Mouse (Mus musculus): ENCODE measurements at regions not wholly inside any gene's neighbourhood (a gene's known extent, or its start where the extent isn't known, plus 50 kb on each side); places are given as distances from the start of the nearest gene placed in this dataset.

GRCm38 (mm10) chr9:30768665-30769434 lies 153.4 kb downstream of the Adamts15 start:
- Histone ChIP-seq H3K4me2 (replicated peaks) (no peak overlapping the region), H3K4me3 (no peak overlapping the region), H3K27ac (no peak overlapping the region), H3K9me3 (no peaks in the 10 kb centered on the region), H3K36me3 (no peaks in the 10 kb centered on the region), H3K9ac (no peak overlapping the region), H3K27me3 (replicated peaks) (no peaks in the 10 kb centered on the region), H3K4me1 (no peaks in the 10 kb centered on the region)
- WGBS: 82% methylated on average over 7 of the region's 7 CpGs
- ATAC-seq (ENCODE audit: low FRiP score, low read depth): no peak

GRCm38 (mm10) chr9:30766701-30767100 lies 155.6 kb downstream of the Adamts15 start:
- no peak overlapping the region for H3K4me2 ChIP-seq (replicated peaks)
- H3K27ac ChIP-seq: no peak overlapping the region
- H3K27me3 ChIP-seq (replicated peaks): no peaks in the 10 kb centered on the region
- no peak overlapping the region for H3K4me3 ChIP-seq
- no peak overlapping the region for H3K9ac ChIP-seq
- H3K36me3 ChIP-seq: no peaks in the 10 kb centered on the region
- 94% methylated on average over 6 of the region's 6 CpGs for WGBS
- H3K9me3 ChIP-seq: no peaks in the 10 kb centered on the region
- H3K4me1 ChIP-seq: no peaks in the 10 kb centered on the region
- ATAC-seq (ENCODE audit: low FRiP score, low read depth): no peak

DNA sequence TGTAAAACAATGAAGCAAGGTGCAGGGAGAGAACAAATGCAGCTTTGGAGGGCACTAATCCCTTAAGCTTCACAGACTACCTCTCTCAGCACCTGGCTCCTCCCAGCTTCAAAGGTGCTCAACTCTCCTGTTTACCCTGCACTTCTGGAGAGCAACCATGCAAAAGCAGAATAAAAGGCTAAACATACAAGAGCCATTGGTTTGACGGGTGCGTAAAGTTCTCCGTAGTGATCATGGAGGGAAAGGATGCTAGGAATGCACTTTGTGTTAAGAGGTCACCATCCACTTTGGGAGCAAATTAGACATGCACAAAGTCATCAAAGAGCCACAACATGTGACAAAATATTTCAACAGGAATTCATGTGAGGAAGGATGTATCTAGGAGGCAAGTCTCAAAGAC lies 156.1 kb downstream of the Adamts15 start:
- H3K36me3 ChIP-seq: no peaks in the 10 kb centered on the region
- H3K9me3 ChIP-seq: no peaks in the 10 kb centered on the region
- H3K27me3 ChIP-seq (replicated peaks): no peaks in the 10 kb centered on the region
- no peak overlapping the region for H3K9ac ChIP-seq
- 75% methylated on average over 3 of the region's 3 CpGs for WGBS
- no peak overlapping the region for H3K4me3 ChIP-seq
- no peak for ATAC-seq (ENCODE audit: low FRiP score, low read depth)
- H3K4me2 ChIP-seq (replicated peaks): no peak overlapping the region
- no peaks in the 10 kb centered on the region for H3K4me1 ChIP-seq
- H3K27ac ChIP-seq: no peak overlapping the region

DNA sequence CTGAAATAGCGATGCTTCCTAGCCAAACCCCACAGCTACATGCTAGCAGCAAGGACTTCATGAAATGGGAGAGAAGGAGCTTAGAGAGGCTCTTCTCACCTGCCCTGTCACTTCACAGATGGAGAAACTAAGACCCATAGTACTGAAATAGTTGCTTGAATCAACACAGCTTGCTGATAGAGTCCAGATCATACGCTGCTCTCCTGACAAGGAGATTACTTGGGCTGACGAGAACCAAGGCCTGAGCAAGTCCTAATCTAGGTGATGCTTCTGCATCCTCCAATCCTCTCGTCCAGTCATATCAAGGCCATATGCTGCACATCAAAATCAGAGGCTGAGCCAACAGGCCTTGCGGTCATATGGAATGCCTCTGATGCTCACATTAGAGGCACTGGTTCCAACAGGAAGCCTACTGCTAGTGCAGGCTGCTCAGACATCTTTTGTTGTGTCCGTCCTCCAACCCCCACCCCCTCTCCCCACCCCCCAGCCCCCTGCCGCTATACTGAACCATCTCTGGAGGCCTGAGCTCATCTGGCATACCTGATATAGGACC lies 157.2 kb downstream of the Adamts15 start:
- Histone ChIP-seq H3K27me3 (replicated peaks) (no peaks in the 10 kb centered on the region), H3K27ac (no peak overlapping the region), H3K36me3 (no peaks in the 10 kb centered on the region), H3K9ac (no peak overlapping the region), H3K9me3 (no peaks in the 10 kb centered on the region), H3K4me3 (no peak overlapping the region), H3K4me1 (no peaks in the 10 kb centered on the region), H3K4me2 (replicated peaks) (no peak overlapping the region)
- 76% methylated on average over 7 of the region's 7 CpGs for WGBS
- no peak for ATAC-seq (ENCODE audit: low FRiP score, low read depth)

GRCm38 (mm10) chr9:30762913-30763312 lies 159.3 kb downstream of the Adamts15 start:
- Histone ChIP-seq H3K27me3 (replicated peaks) (no peaks in the 10 kb centered on the region), H3K27ac (no peak overlapping the region), H3K9me3 (no peaks in the 10 kb centered on the region), H3K36me3 (no peaks in the 10 kb centered on the region), H3K4me2 (replicated peaks) (no peak overlapping the region), H3K9ac (no peak overlapping the region), H3K4me3 (no peak overlapping the region), H3K4me1 (no peaks in the 10 kb centered on the region)
- ATAC-seq (ENCODE audit: low FRiP score, low read depth): no peak
- 73% methylated on average over 1 of the region's 1 CpGs for WGBS

DNA sequence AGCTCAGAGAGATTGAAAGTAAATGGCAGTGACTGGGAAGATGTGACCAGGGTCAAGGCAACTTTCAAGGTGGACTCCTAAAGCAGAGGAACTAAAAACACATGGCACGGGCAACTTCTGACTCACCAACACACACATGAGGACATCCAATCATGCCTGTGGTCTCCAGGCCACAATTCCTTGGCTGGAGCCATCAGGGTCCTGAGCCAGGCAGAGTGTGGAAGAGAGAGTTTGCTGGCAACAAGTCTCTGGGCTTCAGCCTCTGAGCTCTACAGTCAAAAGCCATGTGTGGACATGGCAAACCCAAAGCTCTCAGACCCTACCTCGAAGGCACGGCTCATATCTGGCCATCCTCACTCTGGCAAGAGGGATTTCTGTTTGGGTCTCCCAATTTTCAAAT lies 164.1 kb downstream of the Adamts15 start:
- Histone ChIP-seq H3K4me2 (replicated peaks) (no peak overlapping the region), H3K4me3 (no peak overlapping the region), H3K27me3 (replicated peaks) (no peaks in the 10 kb centered on the region), H3K9ac (no peak overlapping the region), H3K4me1 (no peaks in the 10 kb centered on the region), H3K36me3 (no peaks in the 10 kb centered on the region), H3K27ac (no peak overlapping the region), H3K9me3 (no peaks in the 10 kb centered on the region)
- WGBS: 97% methylated on average over 3 of the region's 3 CpGs
- no peak for ATAC-seq (ENCODE audit: low FRiP score, low read depth)

GRCm38 (mm10) chr9:30757406-30757805 lies 164.8 kb downstream of the Adamts15 start:
- ATAC-seq (ENCODE audit: low FRiP score, low read depth): no peak
- Histone ChIP-seq H3K9me3 (no peaks in the 10 kb centered on the region), H3K4me1 (no peaks in the 10 kb centered on the region), H3K36me3 (no peaks in the 10 kb centered on the region), H3K9ac (no peak overlapping the region), H3K4me2 (replicated peaks) (no peak overlapping the region), H3K4me3 (no peak overlapping the region), H3K27ac (no peak overlapping the region), H3K27me3 (replicated peaks) (no peaks in the 10 kb centered on the region)
- WGBS: 95% methylated on average over 8 of the region's 8 CpGs

DNA sequence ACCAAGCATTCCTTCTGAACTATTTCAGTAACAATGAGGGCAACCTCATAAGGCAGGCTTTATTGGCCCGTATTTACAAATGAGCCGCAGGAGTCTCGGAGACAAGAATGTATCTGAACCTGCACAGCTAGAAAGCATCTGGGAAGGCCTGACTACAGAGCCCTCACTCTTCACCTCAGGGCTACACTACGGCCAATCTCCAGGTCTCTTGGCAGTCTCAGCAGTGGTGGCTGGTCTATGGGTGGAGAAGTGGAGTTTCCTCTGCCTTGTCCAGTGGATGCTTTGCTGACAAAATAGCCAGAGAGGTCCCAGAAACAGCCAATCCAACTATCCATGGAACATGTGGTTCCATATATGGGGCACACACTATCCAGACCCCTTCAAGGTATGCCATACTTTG lies 165.5 kb downstream of the Adamts15 start:
- no peak for ATAC-seq (ENCODE audit: low FRiP score, low read depth)
- 82% methylated on average over 4 of the region's 4 CpGs for WGBS
- H3K4me1 ChIP-seq: no peaks in the 10 kb centered on the region

DNA sequence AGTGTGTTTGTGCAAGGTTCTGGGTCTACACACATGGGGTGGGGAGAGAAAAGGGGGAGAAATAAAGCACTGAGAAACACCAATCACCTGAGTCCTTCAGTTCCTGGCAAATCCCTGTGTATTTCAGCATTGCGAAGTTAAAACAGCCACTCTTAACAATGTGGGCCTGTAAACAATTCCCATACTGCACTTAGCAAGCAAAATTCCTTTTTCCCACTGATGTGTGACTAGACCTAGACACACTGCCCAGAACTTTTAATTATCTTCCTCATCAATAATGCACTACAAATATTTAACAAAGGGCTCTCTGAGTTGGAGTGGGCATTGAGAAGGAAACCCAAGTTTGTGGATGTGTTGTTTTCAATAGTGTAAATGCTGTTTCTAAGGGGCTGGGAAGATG lies 166.7 kb downstream of the Adamts15 start:
- Histone ChIP-seq H3K9me3 (no peaks in the 10 kb centered on the region), H3K4me2 (replicated peaks) (no peak overlapping the region), H3K9ac (no peak overlapping the region), H3K4me3 (no peak overlapping the region), H3K27me3 (replicated peaks) (no peaks in the 10 kb centered on the region), H3K4me1 (no peaks in the 10 kb centered on the region), H3K36me3 (no peaks in the 10 kb centered on the region), H3K27ac (no peak overlapping the region)
- ATAC-seq (ENCODE audit: low FRiP score, low read depth): no peak
- 92% methylated on average over 1 of the region's 1 CpGs for WGBS

More for the DNA sequence above, 165.5 kb downstream of the Adamts15 start:
- H3K27me3 ChIP-seq (replicated peaks): no peaks in the 10 kb centered on the region
- no peak overlapping the region for H3K27ac ChIP-seq
- no peak overlapping the region for H3K4me2 ChIP-seq (replicated peaks)
- no peaks in the 10 kb centered on the region for H3K9me3 ChIP-seq
- H3K9ac ChIP-seq: no peak overlapping the region
- no peaks in the 10 kb centered on the region for H3K36me3 ChIP-seq
- no peak overlapping the region for H3K4me3 ChIP-seq

GRCm38 (mm10) chr9:30754826-30755225 lies 167.4 kb downstream of the Adamts15 start:
- H3K9me3 ChIP-seq: no peaks in the 10 kb centered on the region
- WGBS: 90% methylated on average over 5 of the region's 5 CpGs
- H3K27me3 ChIP-seq (replicated peaks): no peaks in the 10 kb centered on the region
- H3K36me3 ChIP-seq: no peaks in the 10 kb centered on the region
- no peak overlapping the region for H3K9ac ChIP-seq
- no peak overlapping the region for H3K4me3 ChIP-seq
- ATAC-seq (ENCODE audit: low FRiP score, low read depth): no peak
- no peak overlapping the region for H3K4me2 ChIP-seq (replicated peaks)
- H3K27ac ChIP-seq: no peak overlapping the region
- no peaks in the 10 kb centered on the region for H3K4me1 ChIP-seq

GRCm38 (mm10) chr9:30743471-30743870 lies 178.8 kb downstream of the Adamts15 start:
- H3K4me3 ChIP-seq: no peak overlapping the region
- no peaks in the 10 kb centered on the region for H3K36me3 ChIP-seq
- peaks cover 3% of the 10 kb centered on the region for H3K4me1 ChIP-seq
- no peak for ATAC-seq (ENCODE audit: low FRiP score, low read depth)
- no peak overlapping the region for H3K9ac ChIP-seq
- H3K9me3 ChIP-seq: no peaks in the 10 kb centered on the region
- H3K27me3 ChIP-seq (replicated peaks): no peaks in the 10 kb centered on the region
- H3K27ac ChIP-seq: no peak overlapping the region
- no peak overlapping the region for H3K4me2 ChIP-seq (replicated peaks)
- 23% methylated on average over 9 of the region's 9 CpGs for WGBS

DNA sequence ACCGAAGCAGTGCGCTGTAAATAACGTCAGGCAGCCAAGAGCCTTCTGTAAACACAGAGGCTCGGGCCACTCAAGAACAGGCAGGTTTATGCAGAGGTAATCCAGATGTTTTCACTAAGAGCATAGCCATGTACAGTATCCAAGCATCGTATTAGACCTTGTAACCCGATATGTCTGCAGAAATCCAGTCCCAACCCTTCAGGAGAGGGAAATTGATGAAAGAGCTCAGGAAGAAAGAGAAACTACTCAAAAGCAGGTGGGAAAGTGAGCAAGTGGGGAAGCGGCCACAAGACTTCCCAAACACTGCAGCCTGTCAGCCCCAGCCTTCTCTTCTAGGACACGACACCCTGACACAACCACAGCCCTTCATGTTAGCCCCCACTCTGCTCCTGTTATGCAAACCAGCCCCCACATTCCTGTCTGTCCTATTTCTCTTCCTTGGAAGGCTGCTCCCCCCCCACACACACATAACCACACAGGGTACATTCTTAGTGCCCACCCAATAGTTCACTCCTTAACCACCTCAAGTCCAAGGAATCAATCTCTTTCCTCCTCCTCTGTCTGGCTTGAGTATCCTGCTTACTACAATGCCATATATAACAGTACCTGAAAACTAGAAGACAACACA lies 179.7 kb downstream of the Adamts15 start:
- H3K4me3 ChIP-seq: no peak overlapping the region
- no peaks in the 10 kb centered on the region for H3K9me3 ChIP-seq
- 74% methylated on average over 8 of the region's 8 CpGs for WGBS
- ATAC-seq (ENCODE audit: low FRiP score, low read depth): no peak
- peaks cover 3% of the 10 kb centered on the region for H3K4me1 ChIP-seq
- H3K27ac ChIP-seq: no peak overlapping the region
- H3K36me3 ChIP-seq: no peaks in the 10 kb centered on the region
- no peak overlapping the region for H3K9ac ChIP-seq
- H3K4me2 ChIP-seq (replicated peaks): no peak overlapping the region
- H3K27me3 ChIP-seq (replicated peaks): no peaks in the 10 kb centered on the region

DNA sequence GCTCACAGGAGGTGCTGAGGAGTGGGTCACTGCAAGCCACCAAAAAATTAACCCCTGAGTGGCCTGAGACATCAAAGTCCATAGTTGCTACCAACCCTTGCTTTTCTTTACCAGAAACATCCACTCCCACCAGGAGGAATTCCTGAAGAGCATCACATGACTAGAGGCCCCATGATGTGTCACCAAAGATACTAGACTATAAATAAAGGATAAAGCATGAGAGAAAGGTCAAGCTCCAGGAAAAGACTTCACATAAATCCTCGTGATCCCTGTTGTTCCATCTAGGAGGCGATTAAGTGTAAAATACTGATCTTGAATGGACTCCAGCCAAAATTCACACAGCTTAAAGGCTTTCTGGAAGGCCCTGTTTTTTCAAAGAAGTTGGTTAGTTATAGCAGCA lies 190.6 kb downstream of the Adamts15 start:
- Histone ChIP-seq H3K36me3 (no peaks in the 10 kb centered on the region), H3K4me2 (replicated peaks) (no peak overlapping the region), H3K4me1 (no peaks in the 10 kb centered on the region), H3K9me3 (no peaks in the 10 kb centered on the region), H3K27ac (no peak overlapping the region), H3K9ac (no peak overlapping the region), H3K27me3 (replicated peaks) (no peaks in the 10 kb centered on the region), H3K4me3 (no peak overlapping the region)
- 29% methylated on average over 2 of the region's 2 CpGs for WGBS
- no peak for ATAC-seq (ENCODE audit: low FRiP score, low read depth)

Data from neural tube, embryonic 12.5 days (tissue).